Mouse (Mus musculus) MEL (cell line): ENCODE data around the gene Sec24d. TPM values are rescaled to one million over a fixed set of nuclear protein-coding genes. Genes with fewer than 3 reads are reported as not detected.

Source experiments
- DNase-seq: peaks from one replicate; pipeline ENCODE4 v3.0.0; 2011; ENCODE audit warnings: low read depth, low spot score
- H3K27ac ChIP-seq: 2 replicates; pipeline ENCODE4 v1.5.1; 2012; ENCODE audit warnings: low read depth, mild to moderate bottlenecking, control low read depth, low read length, moderate library complexity; ENCODE audit not compliant: control insufficient read depth
- H3K27me3 ChIP-seq, 2 experiments: fragments of 150-350 bp in 1 of 2; sonication (generic) in 1 of 2; 2 replicates each; pipeline ENCODE4 v1.6.1; 2012; ENCODE audit warnings: low read length in 2 of 2, mild to moderate bottlenecking in 2 of 2, improper control_type of control experiment in 1 of 2, moderate library complexity in 1 of 2; ENCODE audit not compliant: insufficient read depth in 2 of 2, control insufficient read depth in 1 of 2
- H3K36me3 ChIP-seq, 2 experiments: 2 replicates each; pipeline ENCODE4 v1.6.1; 2012 to 2014; ENCODE audit warnings: low read length in 2 of 2, improper control_type of control experiment in 1 of 2, inconsistent platforms in 1 of 2, mild to moderate bottlenecking in 1 of 2; ENCODE audit not compliant: insufficient read depth in 2 of 2, control insufficient read depth in 1 of 2
- H3K4me1 ChIP-seq, 2 experiments: fragments of 150-350 bp in 1 of 2; sonication (generic) in 1 of 2; 2 replicates each; pipeline ENCODE4 v1.6.1; 2012; ENCODE audit warnings: low read length in 2 of 2, improper control_type of control experiment in 1 of 2, mild to moderate bottlenecking in 1 of 2; ENCODE audit not compliant: insufficient read depth in 2 of 2, control insufficient read depth in 1 of 2
- H3K4me3 ChIP-seq, 2 experiments: fragments of 150-350 bp in 1 of 2; sonication (generic) in 1 of 2; 2 replicates each; pipeline ENCODE4 v1.5.1; 2012; ENCODE audit warnings: low read depth in 2 of 2, low read length in 2 of 2, mild to moderate bottlenecking in 2 of 2, moderate library complexity in 2 of 2, control low read depth in 1 of 2, improper control_type of control experiment in 1 of 2; ENCODE audit not compliant: control insufficient read depth in 1 of 2, insufficient read depth in 1 of 2
- H3K79me2 ChIP-seq: 2 replicates; pipeline ENCODE4 v1.6.1; 2012; ENCODE audit warnings: mild to moderate bottlenecking, low read length, moderate library complexity; ENCODE audit not compliant: control insufficient read depth, poor library complexity, insufficient read depth
- H3K9ac ChIP-seq: 2 replicates; pipeline ENCODE4 v1.6.1; 2012; ENCODE audit warnings: low read depth, mild to moderate bottlenecking, control low read depth, low read length, moderate library complexity; ENCODE audit not compliant: control insufficient read depth, poor library complexity, severe bottlenecking
- H3K9me3 ChIP-seq: fragments of 150-350 bp; sonication (generic); replicated peaks from 2 replicates; pipeline ENCODE4 v1.6.1; 2012; ENCODE audit warnings: mild to moderate bottlenecking, low read length, improper control_type of control experiment, moderate library complexity; ENCODE audit not compliant: insufficient read depth
- BHLHE40 ChIP-seq: IDR thresholded peaks from 2 replicates; pipeline ENCODE4 v1.6.1; 2012; ENCODE audit warnings: low read depth, mild to moderate bottlenecking, inconsistent platforms, low read length, improper control_type of control experiment, borderline replicate concordance
- CHD1 ChIP-seq: IDR thresholded peaks from 2 replicates; pipeline ENCODE4 v1.6.1; 2012; ENCODE audit warnings: low read depth, mild to moderate bottlenecking, inconsistent platforms, low read length, improper control_type of control experiment
- CTCF ChIP-seq, 3 experiments: IDR thresholded peaks in 2 of 3; conservative IDR thresholded peaks in 1 of 3; 2 replicates each; pipeline ENCODE4 v1.5.1; 2011 to 2012; ENCODE audit warnings: low read length in 3 of 3, low read depth in 2 of 3, mild to moderate bottlenecking in 2 of 3, improper control_type of control experiment in 1 of 3, inconsistent platforms in 1 of 3, mixed read lengths in 1 of 3, moderate library complexity in 1 of 3; ENCODE audit not compliant: control insufficient read depth in 1 of 3, insufficient read depth in 1 of 3, poor library complexity in 1 of 3, severe bottlenecking in 1 of 3
- E2F4 ChIP-seq: IDR thresholded peaks from 2 replicates; pipeline ENCODE4 v1.6.1; 2011; ENCODE audit warnings: low read depth, low read length, improper control_type of control experiment, borderline replicate concordance
- EP300 ChIP-seq, 2 experiments: IDR thresholded peaks; 2 replicates each; pipeline ENCODE4 v1.6.1; 2011; ENCODE audit warnings: improper control_type of control experiment in 2 of 2, low read length in 2 of 2, low read depth in 1 of 2, mild to moderate bottlenecking in 1 of 2
- ETS1 ChIP-seq: IDR thresholded peaks from 2 replicates; pipeline ENCODE4 v1.6.1; 2012; ENCODE audit warnings: low read depth, mild to moderate bottlenecking, inconsistent platforms, low read length, improper control_type of control experiment, moderate library complexity
- GABPA ChIP-seq: IDR thresholded peaks from 2 replicates; pipeline ENCODE4 v1.6.1; 2012; ENCODE audit warnings: low read depth, mild to moderate bottlenecking, inconsistent platforms, low read length, improper control_type of control experiment, moderate library complexity
- GATA1 ChIP-seq: IDR thresholded peaks from 2 replicates; pipeline ENCODE4 v1.6.1; 2011; ENCODE audit warnings: low read depth, low read length, improper control_type of control experiment
- JUND ChIP-seq: IDR thresholded peaks from 2 replicates; pipeline ENCODE4 v1.6.1; 2011; ENCODE audit warnings: low read depth, mild to moderate bottlenecking, improper control_type of control experiment, low read length
- KAT2A ChIP-seq: conservative IDR thresholded peaks from 2 replicates; pipeline ENCODE4 v1.6.1; 2012; ENCODE audit warnings: low read depth, low read length, improper control_type of control experiment, inconsistent platforms
- MAFK ChIP-seq: IDR thresholded peaks from 2 replicates; pipeline ENCODE4 v1.6.1; 2011; ENCODE audit warnings: low read depth, mild to moderate bottlenecking, low read length, improper control_type of control experiment, borderline replicate concordance
- MAX ChIP-seq: IDR thresholded peaks from 2 replicates; pipeline ENCODE4 v1.6.1; 2011; ENCODE audit warnings: low read length, improper control_type of control experiment
- MXI1 ChIP-seq: IDR thresholded peaks from 2 replicates; pipeline ENCODE4 v1.6.1; 2011; ENCODE audit warnings: mild to moderate bottlenecking, low read depth, low read length, improper control_type of control experiment
- MYB ChIP-seq: IDR thresholded peaks from 2 replicates; pipeline ENCODE4 v1.6.1; 2011; ENCODE audit warnings: mild to moderate bottlenecking, low read depth, low read length, improper control_type of control experiment
- MYC ChIP-seq: IDR thresholded peaks from 2 replicates; pipeline ENCODE4 v1.6.1; 2011; ENCODE audit warnings: low read depth, mild to moderate bottlenecking, low read length, improper control_type of control experiment, moderate library complexity
- POLR2A ChIP-seq, 2 experiments: IDR thresholded peaks; 2 replicates each; pipeline ENCODE4 v1.6.1; 2011 to 2012; ENCODE audit warnings: low read length in 2 of 2, mild to moderate bottlenecking in 2 of 2, control low read depth in 1 of 2, improper control_type of control experiment in 1 of 2, low read depth in 1 of 2, moderate library complexity in 1 of 2; ENCODE audit not compliant: control insufficient read depth in 1 of 2, insufficient read depth in 1 of 2, poor library complexity in 1 of 2
- RCOR1 ChIP-seq: IDR thresholded peaks from 2 replicates; pipeline ENCODE4 v1.6.1; 2012; ENCODE audit warnings: low read depth, mild to moderate bottlenecking, inconsistent platforms, low read length, improper control_type of control experiment
- SIN3A ChIP-seq: IDR thresholded peaks from 2 replicates; pipeline ENCODE4 v1.6.1; 2012; ENCODE audit warnings: low read length, improper control_type of control experiment, inconsistent platforms
- TBP ChIP-seq: IDR thresholded peaks from 2 replicates; pipeline ENCODE4 v1.8.0; 2011; ENCODE audit warnings: low read depth, low read length, improper control_type of control experiment
- TCF12 ChIP-seq: IDR thresholded peaks from 2 replicates; pipeline ENCODE4 v1.6.1; 2014; ENCODE audit warnings: low read depth, mild to moderate bottlenecking, inconsistent platforms, low read length, improper control_type of control experiment, moderate library complexity
- UBTF ChIP-seq: IDR thresholded peaks from 2 replicates; pipeline ENCODE4 v1.6.1; 2012; ENCODE audit warnings: low read depth, mild to moderate bottlenecking, inconsistent platforms, low read length, improper control_type of control experiment, moderate library complexity, borderline replicate concordance; ENCODE audit not compliant: insufficient read depth
- ZC3H11A ChIP-seq: IDR thresholded peaks from 2 replicates; pipeline ENCODE4 v1.6.1; 2012; ENCODE audit warnings: low read depth, mild to moderate bottlenecking, inconsistent platforms, low read length, improper control_type of control experiment
- polyA plus RNA-seq, 2 experiments: library from polyadenylated mRNA; stranded (reverse) in 1 of 2; unstranded in 1 of 2; fragments of >175 nt in 1 of 2; fragments of >200 nt in 1 of 2; gene quantifications; 2 replicates each; pipeline versions ENCODE4 v1.2.1 to v1.2.4; 2012; ENCODE audit warnings: low replicate concordance in 2 of 2, low read depth in 1 of 2; ENCODE audit not compliant: insufficient read length in 2 of 2, insufficient read depth in 1 of 2, missing spikeins in 1 of 2
- total RNA-seq: library from RNA; depleted of rRNA; stranded (reverse); fragments of 300-350 nt; gene quantifications from 2 replicates; pipeline ENCODE4 v1.2.3, GENCODE M21; 2012

Gene Sec24d
- total and polyA plus RNA-seq, 3 experiments: 10.3 to 23.9 TPM; not detected in 1

DNA sequence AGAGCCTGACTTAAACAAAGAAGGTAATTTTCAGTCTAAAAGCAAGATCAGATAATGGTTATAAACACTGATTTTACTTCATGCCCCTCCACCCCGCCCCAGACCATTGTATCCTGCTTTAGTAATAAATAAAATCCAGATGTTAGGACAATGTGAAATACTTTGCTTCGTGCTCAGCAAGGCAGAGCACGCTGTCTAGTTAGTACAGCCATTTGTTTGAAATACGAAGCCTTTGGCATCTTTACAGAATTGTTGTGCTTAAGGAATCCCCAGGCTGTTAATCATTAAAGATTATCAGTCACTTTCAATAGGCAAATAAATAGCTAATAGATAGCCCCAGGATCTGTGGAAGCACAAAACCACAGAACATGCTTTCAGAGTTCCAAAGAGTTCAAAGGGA lies 21.6 kb upstream of the Sec24d start:
- TF ChIP-seq ZC3H11A (no peak), BHLHE40 (no peak), GATA1 (no peak), KAT2A (no peak), POLR2A (IDR thresholded peaks at IDR 0.05; ENCODE audit: control insufficient read depth in 1 of 2, insufficient read depth in 1 of 2, low read depth in 1 of 2, low read length in 2 of 2, poor library complexity in 1 of 2) (no peak)
- Histone ChIP-seq H3K27me3 (no peaks in the 10 kb centered on the region), H3K4me1 (no peaks in the 10 kb centered on the region; a peak in 1 of 4 replicates), H3K27ac (no peak overlapping the region), H3K9me3 (no peaks in the 10 kb centered on the region), H3K79me2 (no peaks in the 10 kb centered on the region), H3K36me3 (peaks cover 0 to 6% of the 10 kb centered on the region in 2 experiments; a peak in 2 of 4 replicates), H3K9ac (no peak overlapping the region), H3K4me3 (no peak overlapping the region)
- no peak for DNase-seq

DNA sequence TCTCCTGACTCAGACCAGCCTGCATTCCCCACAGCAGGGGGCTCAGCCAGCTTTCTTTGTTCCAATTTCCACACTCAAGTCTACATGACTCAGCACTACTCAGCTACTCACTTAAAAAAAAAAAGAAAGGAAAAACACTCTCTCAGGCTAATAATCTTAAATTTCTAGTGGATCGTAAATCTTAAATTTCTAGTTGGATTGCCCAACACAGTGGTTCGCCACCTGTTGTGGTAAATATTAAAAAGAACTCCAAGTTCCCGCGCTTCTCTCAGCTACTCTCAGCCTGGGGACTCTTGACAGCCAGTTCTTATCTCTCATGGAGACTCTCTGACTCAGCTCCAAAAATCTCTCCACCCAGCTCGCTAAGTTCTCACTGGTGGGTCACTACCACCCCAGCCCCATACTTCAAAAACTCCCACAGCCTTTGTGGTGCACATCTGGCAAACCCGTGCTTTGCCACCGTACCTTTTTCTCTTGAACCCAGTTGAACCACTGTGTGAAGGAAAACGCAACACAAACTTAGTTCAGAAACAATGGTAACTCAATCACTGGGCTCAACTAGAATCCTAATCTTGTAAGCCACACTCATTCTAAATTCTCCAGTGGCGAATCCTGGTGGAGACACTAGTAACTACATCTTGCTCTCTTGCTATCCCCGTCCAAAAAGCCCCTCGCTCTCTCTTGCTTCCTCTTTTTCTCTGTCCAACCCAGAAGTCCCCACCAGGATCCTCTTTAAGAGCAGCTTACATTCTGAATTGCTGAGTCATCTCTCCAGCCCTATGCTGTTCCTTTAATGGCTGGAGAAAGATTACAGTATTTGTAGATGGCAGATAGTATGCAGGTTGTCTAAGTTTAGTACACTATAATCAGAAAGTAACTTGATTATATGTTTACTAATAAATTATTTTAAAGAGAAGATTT lies 10.8 kb upstream of the Sec24d start:
- Histone ChIP-seq H3K27ac (peak overlapping the region; percentile 76), H3K4me1 (peaks cover 3 to 6% of the 10 kb centered on the region in 2 experiments; a peak in 1 of 4 replicates), H3K36me3 (peaks cover 0 to 5% of the 10 kb centered on the region in 2 experiments; a peak in 2 of 4 replicates), H3K4me3 (peak overlapping the region; percentile 31 to 44; a peak in 3 of 4 replicates), H3K9me3 (no peaks in the 10 kb centered on the region), H3K27me3 (no peaks in the 10 kb centered on the region), H3K79me2 (no peaks in the 10 kb centered on the region), H3K9ac (peak overlapping the region; percentile 43)
- peak; percentile 46; the same call in 1 of the 2 replicates for TF ChIP-seq MXI1
- peak; percentile 22; the same call in 1 of the 2 replicates for TF ChIP-seq MAX
- peak; percentile 62 for TF ChIP-seq TCF12
- TF ChIP-seq ETS1: peak; percentile 77
- no peak for TF ChIP-seq JUND
- TF ChIP-seq EP300 (IDR thresholded peaks at IDR 0.05; ENCODE audit: low read depth in 1 of 2, low read length in 2 of 2): peak; percentile 72 to 81
- peak; percentile 98 for TF ChIP-seq MAFK
- TF ChIP-seq GABPA: peak; percentile 95
- TF ChIP-seq TBP: 0 out of 2 replicates have a peak, but pooled peaks have one; percentile 33
- peak; percentile 34; the same call in 1 of the 2 replicates for TF ChIP-seq MYC
- peak; percentile 84 for TF ChIP-seq GATA1
- TF ChIP-seq MYB: no peak
- no peak for TF ChIP-seq KAT2A
- TF ChIP-seq E2F4: no peak
- TF ChIP-seq UBTF: no peak
- peak; percentile 39 for TF ChIP-seq RCOR1
- TF ChIP-seq CHD1: 0 out of 2 replicates have a peak, but pooled peaks have one; percentile 65
- peak; percentile 63 for TF ChIP-seq SIN3A
- no peak for TF ChIP-seq CTCF (IDR thresholded peaks at IDR 0.05 in 2 of 3, conservative IDR thresholded peaks at IDR 0.05 in 1 of 3; ENCODE audit: control insufficient read depth in 1 of 3, insufficient read depth in 1 of 3, low read depth in 2 of 3, low read length in 3 of 3, poor library complexity in 1 of 3, severe bottlenecking in 1 of 3)
- DNase-seq: peak; percentile 95
